Mouse (Mus musculus) brain, embryonic 18.5 days (tissue): ENCODE data around the gene Phf7.
A peak's percentile ranks its signal among the peaks of the same experiment; 100 is the strongest.

Experiments
- DNase-seq: peaks from one replicate; pipeline ENCODE4 v3.0.0-alpha.2; 2012; ENCODE audit warnings: low read depth, low spot score

Gene Phf7

GRCm38 (mm10) chr14:31233070-31233995 is 17.8 kb downstream of the Phf7 start:
- DNase-seq: no peak

GRCm38 (mm10) chr14:31232404-31233069 is 18.6 kb downstream of the Phf7 start:
- no peak for DNase-seq

GRCm38 (mm10) chr14:31230442-31230841 is 20.7 kb downstream of the Phf7 start:
- no peak for DNase-seq

- DNase-seq: no peak
Measured at GRCm38 (mm10) chr14:31228234-31228633, 22.9 kb downstream of the Phf7 start.

GRCm38 (mm10) chr14:31226978-31227377 is 24.1 kb downstream of the Phf7 start:
- no peak for DNase-seq

- DNase-seq: no peak
Measured at GRCm38 (mm10) chr14:31217666-31218065, 33.5 kb downstream of the Phf7 start, which contains the start of gene Sema3g. Gene Sema3g, plus strand, starts transcription at chr14:31217860.

GRCm38 (mm10) chr14:31216846-31217245 is 34.3 kb downstream of the Phf7 start, which contains the start of gene Nisch:
Gene Nisch, minus strand, starts transcription at chr14:31216946.
- no peak for DNase-seq

- no peak for DNase-seq
Measured at GRCm38 (mm10) chr14:31215157-31216002, 35.7 kb downstream of the Phf7 start.

GRCm38 (mm10) chr14:31214684-31215083 is 36.4 kb downstream of the Phf7 start:
- DNase-seq: no peak

- DNase-seq: no peak
Measured at GRCm38 (mm10) chr14:31213868-31214267, 37.2 kb downstream of the Phf7 start.

GRCm38 (mm10) chr14:31212499-31212898 is 38.6 kb downstream of the Phf7 start:
- DNase-seq: no peak

GRCm38 (mm10) chr14:31211854-31212253 is 39.3 kb downstream of the Phf7 start:
- DNase-seq: no peak

- no peak for DNase-seq
Measured at GRCm38 (mm10) chr14:31209133-31209557, 42.0 kb downstream of the Phf7 start.

- no peak for DNase-seq
Measured at GRCm38 (mm10) chr14:31208084-31208483, 43.0 kb downstream of the Phf7 start, which contains the start of gene Tnnc1. Gene Tnnc1, plus strand, starts transcription at chr14:31208312.

GRCm38 (mm10) chr14:31207070-31207830 is 43.9 kb downstream of the Phf7 start:
- no peak for DNase-seq

GRCm38 (mm10) chr14:31206472-31206981 is 44.6 kb downstream of the Phf7 start:
- DNase-seq: peak; percentile 83

GRCm38 (mm10) chr14:31205562-31206467 is 45.3 kb downstream of the Phf7 start:
- no peak for DNase-seq

- no peak for DNase-seq
Measured at GRCm38 (mm10) chr14:31205244-31205561, 45.9 kb downstream of the Phf7 start.

- DNase-seq: no peak
Measured at GRCm38 (mm10) chr14:31204844-31205243, 46.3 kb downstream of the Phf7 start.

- no peak for DNase-seq
Measured at GRCm38 (mm10) chr14:31200038-31200437, 51.1 kb downstream of the Phf7 start.
